Mouse (Mus musculus): ENCODE results near the gene Macrod1. TPM values are rescaled to one million over a fixed set of nuclear protein-coding genes. Genes with fewer than 3 reads are reported as not detected.

The Macrod1 gene
- polyA plus RNA-seq, 1 experiment from 2014 or later = 6.0 TPM

GRCm38 (mm10) chr19:7205326-7205725 is 148.7 kb downstream of the Macrod1 start:
- Histone ChIP-seq H3K9ac (peak overlapping the region; percentile 69), H3K4me1 (peaks cover 28% of the 10 kb centered on the region), H3K4me3 (peak overlapping the region; percentile 64), H3K27ac (peak overlapping the region; percentile 95), H3K36me3 (replicated peaks) (peaks cover 10% of the 10 kb centered on the region), H3K4me2 (peak overlapping the region; percentile 74), H3K9me3 (no peaks in the 10 kb centered on the region), H3K27me3 (replicated peaks) (no peaks in the 10 kb centered on the region)
- 29% methylated on average over 7 of the region's 7 CpGs for WGBS
- ATAC-seq (replicated peaks) = peak; percentile 3

DNA sequence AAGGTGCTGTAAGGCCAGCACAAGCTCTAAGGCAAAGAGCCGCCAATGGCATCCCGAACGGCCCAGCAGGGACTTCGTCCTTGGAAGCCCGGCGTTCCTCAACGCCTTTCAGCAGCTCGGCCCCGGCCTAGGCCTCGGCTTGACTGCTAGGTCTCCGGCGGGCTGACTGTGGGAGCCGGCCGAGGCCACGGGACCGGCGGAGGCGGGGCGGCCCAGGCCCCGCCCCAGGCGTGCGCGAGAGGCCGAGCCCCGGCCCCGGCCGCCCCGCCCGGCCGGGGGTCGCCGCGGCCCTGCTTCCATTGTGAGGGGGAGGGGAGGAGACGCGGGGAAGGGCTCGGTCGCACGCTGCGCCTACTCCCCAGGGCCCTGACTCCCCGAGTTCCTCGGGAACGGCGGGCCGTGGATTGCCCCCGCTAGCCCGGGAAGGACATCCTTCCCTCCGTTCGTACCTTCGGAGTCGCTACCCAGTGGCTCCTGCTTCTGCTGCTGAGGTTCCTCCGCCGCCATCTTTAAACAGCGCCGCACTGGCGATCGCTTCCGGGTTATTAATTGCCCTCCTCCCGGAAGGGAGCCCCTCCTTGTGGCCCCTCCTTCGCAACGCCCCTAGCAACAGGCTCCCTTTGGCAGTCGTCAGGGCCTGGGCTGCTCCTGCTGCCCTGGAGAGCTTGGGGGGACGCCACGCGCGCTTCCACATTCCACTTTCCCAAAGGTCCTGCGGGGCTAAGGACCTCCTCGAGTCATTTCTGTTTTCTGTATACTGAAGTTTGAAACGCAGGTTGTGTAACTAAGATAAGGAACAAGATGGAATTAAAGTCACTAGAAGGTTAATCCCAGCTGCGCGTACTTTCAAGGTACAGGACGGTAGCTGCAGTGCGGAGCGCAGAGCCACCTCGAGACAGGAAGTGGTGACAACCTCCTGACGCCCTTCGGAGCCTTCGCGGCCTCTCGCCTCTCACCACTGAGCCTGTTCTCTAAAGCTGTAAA is 149.4 kb downstream of the Macrod1 start, which contains the start of gene Otub1:
TSS of gene Otub1 (minus strand) at position 564 of the 984 bp plus-strand sequence.
- peak within 1 kb of the TSS; percentile 95 for H3K27ac ChIP-seq
- H3K4me2 ChIP-seq = peak within 1 kb of the TSS; percentile 74
- no peaks in the 10 kb centered on the region for H3K9me3 ChIP-seq
- H3K27me3 ChIP-seq (replicated peaks) = no peaks in the 10 kb centered on the region
- H3K4me3 ChIP-seq = peak within 1 kb of the TSS; percentile 64
- peak; percentile 97 for ATAC-seq (replicated peaks)
- peak within 1 kb of the TSS; percentile 69 for H3K9ac ChIP-seq
- H3K36me3 ChIP-seq (replicated peaks) = peaks cover 5% of the 10 kb centered on the region
- WGBS = under 1% methylated on average over 69 of the region's 79 CpGs
- H3K4me1 ChIP-seq = peaks cover 28% of the 10 kb centered on the region

DNA sequence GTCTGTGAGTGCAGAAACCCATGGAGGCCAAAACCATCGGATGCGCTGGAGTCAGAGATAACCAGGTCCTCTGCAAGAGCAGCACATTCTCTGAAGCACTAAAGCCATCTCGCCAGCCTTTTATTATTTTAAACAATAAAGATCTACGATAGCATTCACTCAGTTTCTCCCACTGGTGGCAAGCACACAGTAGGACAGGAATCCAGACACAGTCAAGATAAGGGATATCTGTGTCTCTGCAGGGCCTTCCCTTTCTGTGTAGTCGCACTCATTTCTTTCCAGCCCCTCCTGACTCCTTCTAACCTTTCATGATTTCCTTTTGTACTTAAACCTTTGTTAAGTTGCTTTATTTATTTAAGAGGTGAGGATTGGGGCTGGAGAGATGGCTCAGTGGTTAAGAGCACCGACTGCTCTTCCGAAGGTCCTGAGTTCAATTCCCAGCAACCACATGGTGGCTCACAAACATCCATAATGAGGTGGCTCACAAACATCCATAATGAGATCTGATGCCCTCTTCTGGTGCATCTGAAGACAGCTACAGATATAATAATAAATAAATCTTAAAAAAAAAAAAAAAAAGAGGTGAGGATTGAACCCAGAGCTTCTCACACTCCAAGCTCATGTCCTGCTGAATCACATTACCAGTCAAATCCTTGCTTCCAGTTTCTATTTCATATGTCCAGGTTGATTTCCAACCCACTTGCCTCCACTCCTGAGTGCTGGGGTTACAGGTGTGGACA is 153.5 kb downstream of the Macrod1 start:
- H3K36me3 ChIP-seq (replicated peaks) = peaks cover 11% of the 10 kb centered on the region; the same call in 1 of the 2 replicates
- no peak overlapping the region for H3K9ac ChIP-seq
- H3K4me2 ChIP-seq = no peak overlapping the region
- H3K9me3 ChIP-seq = no peaks in the 10 kb centered on the region
- no peak overlapping the region for H3K27ac ChIP-seq
- H3K27me3 ChIP-seq (replicated peaks) = no peaks in the 10 kb centered on the region
- H3K4me3 ChIP-seq = no peak overlapping the region
- peaks cover 22% of the 10 kb centered on the region for H3K4me1 ChIP-seq
- no peak for ATAC-seq (replicated peaks)
- WGBS = 88% methylated on average over 7 of the region's 7 CpGs

GRCm38 (mm10) chr19:7212216-7212615 is 155.6 kb downstream of the Macrod1 start:
- Histone ChIP-seq H3K9me3 (no peaks in the 10 kb centered on the region), H3K36me3 (replicated peaks) (peaks cover 15% of the 10 kb centered on the region; the same call in 1 of the 2 replicates), H3K4me1 (peaks cover 28% of the 10 kb centered on the region), H3K27ac (no peak overlapping the region), H3K4me2 (no peak overlapping the region), H3K4me3 (no peak overlapping the region), H3K27me3 (replicated peaks) (no peaks in the 10 kb centered on the region), H3K9ac (no peak overlapping the region)
- WGBS = 86% methylated on average over 1 of the region's 1 CpGs
- no peak for ATAC-seq (replicated peaks)

GRCm38 (mm10) chr19:7213010-7213409 is 156.4 kb downstream of the Macrod1 start:
- Histone ChIP-seq H3K4me2 (no peak overlapping the region), H3K4me3 (no peak overlapping the region), H3K36me3 (replicated peaks) (peaks cover 15% of the 10 kb centered on the region; the same call in 1 of the 2 replicates), H3K9ac (no peak overlapping the region), H3K27ac (no peak overlapping the region), H3K27me3 (replicated peaks) (no peaks in the 10 kb centered on the region), H3K4me1 (peaks cover 31% of the 10 kb centered on the region), H3K9me3 (no peaks in the 10 kb centered on the region)
- no peak for ATAC-seq (replicated peaks)
- 96% methylated on average over 3 of the region's 3 CpGs for WGBS

DNA sequence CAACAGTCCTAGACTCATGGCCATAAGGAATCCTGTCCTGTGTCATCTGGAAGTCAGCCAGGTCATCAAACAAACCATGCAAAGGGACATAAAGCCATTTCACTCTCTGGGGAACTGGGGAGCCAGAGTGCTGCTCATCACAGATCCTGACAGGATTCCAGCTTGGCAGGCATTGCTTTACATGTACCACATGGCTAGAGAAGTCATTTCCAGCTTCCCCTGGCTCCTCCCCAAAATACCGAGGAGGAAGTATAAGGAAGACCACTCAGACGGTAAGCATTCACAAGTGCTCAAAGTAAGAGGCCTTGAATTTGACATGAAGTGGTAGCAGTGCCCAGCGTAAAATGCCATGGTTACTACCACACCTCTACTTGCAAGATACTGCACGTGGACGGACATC is 157.9 kb downstream of the Macrod1 start:
- no peak overlapping the region for H3K4me2 ChIP-seq
- H3K36me3 ChIP-seq (replicated peaks) = peaks cover 15% of the 10 kb centered on the region; the same call in 1 of the 2 replicates
- H3K9ac ChIP-seq = no peak overlapping the region
- no peak overlapping the region for H3K27ac ChIP-seq
- no peak overlapping the region for H3K4me3 ChIP-seq
- H3K9me3 ChIP-seq = no peaks in the 10 kb centered on the region
- peaks cover 35% of the 10 kb centered on the region for H3K4me1 ChIP-seq
- ATAC-seq (replicated peaks) = no peak
- WGBS = 90% methylated on average over 5 of the region's 5 CpGs
- H3K27me3 ChIP-seq (replicated peaks) = no peaks in the 10 kb centered on the region

DNA sequence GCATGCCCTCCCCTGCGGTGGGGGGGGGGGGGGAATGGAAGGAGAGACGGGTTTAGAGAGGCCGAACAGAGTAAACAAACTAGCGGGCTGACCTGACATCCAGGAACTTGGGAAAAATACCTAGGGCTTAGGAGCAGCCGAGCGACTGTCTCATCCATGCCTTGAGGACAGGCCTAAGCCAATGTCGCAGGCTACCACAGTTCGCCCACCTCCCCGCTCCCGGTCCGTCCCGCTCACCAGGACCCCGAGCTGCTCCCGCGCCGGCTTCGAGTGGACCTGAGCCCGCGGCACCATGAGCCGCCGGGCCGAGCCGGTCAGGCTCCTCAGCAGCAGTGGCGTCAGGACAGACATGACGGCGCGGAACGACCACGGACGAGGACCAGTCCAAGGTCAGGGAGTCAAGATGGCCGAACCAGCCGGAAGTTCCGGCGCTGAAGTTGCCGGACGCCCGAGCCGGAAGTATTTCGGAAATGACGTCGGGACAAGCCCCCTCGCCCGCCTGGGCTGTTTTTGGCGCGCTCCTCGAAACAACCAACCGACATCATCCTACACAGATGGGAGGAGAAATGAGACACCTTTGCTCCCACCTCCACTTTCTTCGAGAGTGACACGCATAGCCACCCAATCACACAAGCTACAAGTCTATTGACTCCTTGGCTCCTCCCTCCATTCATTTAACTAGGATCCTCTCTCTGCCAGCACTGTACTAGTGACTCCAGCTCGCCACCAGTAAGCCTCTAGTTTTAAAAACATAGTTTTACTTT is 160.7 kb downstream of the Macrod1 start, which contains the start of gene Cox8a:
TSS of gene Cox8a (minus strand) at position 455 of the 764 bp plus-strand sequence.
- under 1% methylated on average over 50 of the region's 50 CpGs for WGBS
- Histone ChIP-seq H3K4me2 (peak within 1 kb of the TSS; percentile 59), H3K27me3 (replicated peaks) (no peaks in the 10 kb centered on the region), H3K27ac (peak within 1 kb of the TSS; percentile 90), H3K4me1 (peaks cover 35% of the 10 kb centered on the region), H3K9me3 (no peaks in the 10 kb centered on the region), H3K36me3 (replicated peaks) (peaks cover 15% of the 10 kb centered on the region; the same call in 1 of the 2 replicates), H3K9ac (peak within 1 kb of the TSS; percentile 85), H3K4me3 (peak within 1 kb of the TSS; percentile 93)
- peak; percentile 97 for ATAC-seq (replicated peaks)

DNA sequence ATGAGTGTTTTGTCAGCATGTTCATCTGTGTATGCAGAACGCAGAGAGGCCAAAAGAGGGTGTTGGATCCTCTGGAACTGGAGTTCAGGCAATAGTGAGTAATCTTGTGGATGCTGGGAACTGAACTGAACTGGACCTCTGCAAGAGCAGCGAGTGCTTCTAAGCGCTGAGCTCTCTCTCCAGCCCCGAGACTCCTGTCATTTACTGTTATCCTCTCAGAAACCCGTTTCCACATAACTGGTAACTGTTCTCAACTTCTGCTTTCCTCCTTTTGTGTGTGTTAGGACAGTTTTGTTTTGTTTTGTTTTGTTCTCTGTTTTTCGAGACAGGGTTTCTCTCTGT is 161.3 kb downstream of the Macrod1 start:
- 0 out of 2 replicates have a peak overlapping the region, but pooled peaks have one; percentile 40 for H3K27ac ChIP-seq

GRCm38 (mm10) chr19:7218753-7219152 is 162.1 kb downstream of the Macrod1 start:
- Histone ChIP-seq H3K27me3 (replicated peaks) (no peaks in the 10 kb centered on the region), H3K9ac (no peak overlapping the region), H3K9me3 (no peaks in the 10 kb centered on the region), H3K4me1 (peaks cover 35% of the 10 kb centered on the region), H3K36me3 (replicated peaks) (peaks cover 15% of the 10 kb centered on the region; the same call in 1 of the 2 replicates), H3K27ac (no peak overlapping the region), H3K4me3 (no peak overlapping the region), H3K4me2 (no peak overlapping the region)
- ATAC-seq (replicated peaks) = no peak
- WGBS = 96% methylated on average over 5 of the region's 5 CpGs

More for the DNA sequence above, 161.3 kb downstream of the Macrod1 start:
- Histone ChIP-seq H3K4me1 (peaks cover 35% of the 10 kb centered on the region), H3K4me3 (peak overlapping the region; percentile 93), H3K4me2 (peak overlapping the region; percentile 59), H3K9ac (no peak overlapping the region), H3K27me3 (replicated peaks) (no peaks in the 10 kb centered on the region), H3K9me3 (no peaks in the 10 kb centered on the region), H3K36me3 (replicated peaks) (peaks cover 15% of the 10 kb centered on the region; the same call in 1 of the 2 replicates)
- no peak for ATAC-seq (replicated peaks)
- WGBS = 11% methylated on average over 6 of the region's 6 CpGs

DNA sequence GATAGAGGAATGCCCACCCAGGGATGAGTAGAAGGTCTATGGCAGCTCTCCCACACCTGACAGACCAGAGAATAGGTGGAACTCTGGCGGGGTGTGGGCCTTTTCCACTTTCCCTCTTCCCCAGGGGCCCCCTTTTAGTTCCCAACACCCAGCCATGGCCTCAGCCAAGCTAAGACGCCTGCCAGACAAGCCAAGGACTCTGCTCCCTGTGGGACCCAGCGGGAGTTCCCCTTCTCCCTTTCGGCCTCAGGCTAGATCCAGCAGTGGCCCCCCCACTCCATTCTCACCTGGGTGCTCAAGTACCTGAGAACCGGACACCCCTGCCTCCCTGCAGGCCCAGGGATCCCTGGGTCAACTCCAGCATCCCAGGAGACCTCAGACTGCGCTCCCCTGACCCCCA is 165.6 kb downstream of the Macrod1 start:
- Histone ChIP-seq H3K4me2 (no peak overlapping the region), H3K9ac (no peak overlapping the region), H3K27me3 (replicated peaks) (no peaks in the 10 kb centered on the region), H3K9me3 (no peaks in the 10 kb centered on the region), H3K4me3 (no peak overlapping the region), H3K27ac (no peak overlapping the region), H3K4me1 (peaks cover 7% of the 10 kb centered on the region), H3K36me3 (replicated peaks) (peaks cover 4% of the 10 kb centered on the region; the same call in 1 of the 2 replicates)
- no peak for ATAC-seq (replicated peaks)
- WGBS = 87% methylated on average over 6 of the region's 6 CpGs

GRCm38 (mm10) chr19:7223488-7223887 is 166.9 kb downstream of the Macrod1 start:
- no peak overlapping the region for H3K9ac ChIP-seq
- H3K4me2 ChIP-seq = no peak overlapping the region
- no peaks in the 10 kb centered on the region for H3K9me3 ChIP-seq
- H3K4me1 ChIP-seq = no peaks in the 10 kb centered on the region
- no peak overlapping the region for H3K27ac ChIP-seq
- H3K4me3 ChIP-seq = no peak overlapping the region
- no peaks in the 10 kb centered on the region for H3K27me3 ChIP-seq (replicated peaks)
- no peak for ATAC-seq (replicated peaks)
- peaks cover 16% of the 10 kb centered on the region; the same call in 1 of the 2 replicates for H3K36me3 ChIP-seq (replicated peaks)

All from midbrain, embryonic 15.5 days (tissue).